Mouse (Mus musculus): ENCODE results near the gene Timm10b. TPM values are rescaled to one million over a fixed set of nuclear protein-coding genes. Genes with fewer than 3 reads are reported as not detected.
A peak's percentile ranks its signal among the peaks of the same experiment; 100 is the strongest.

Gene Timm10b
- 204 and 209 TPM in 2 replicates for polyA plus RNA-seq (2015; fragmentation: Nextera tagmentation; extraction: Ambion mirVana)

- H3K4me3 ChIP-seq (replicated peaks), result peak within 1 kb of the TSS; percentile 85
- H3K4me1 ChIP-seq, result peaks cover 32% of the 10 kb centered on the region
- H3K9me3 ChIP-seq (replicated peaks), result no peaks in the 10 kb centered on the region
- no peak for ATAC-seq (ENCODE audit: insufficient number of reproducible peaks, low FRiP score, low TSS enrichment, low read depth)
- WGBS, result 0% methylated on average over 2 of the region's 2 CpGs
- H3K9ac ChIP-seq, result peak within 1 kb of the TSS; percentile 92
- H3K36me3 ChIP-seq, result peaks cover 46% of the 10 kb centered on the region
- H3K4me2 ChIP-seq (replicated peaks), result peak within 1 kb of the TSS; percentile 86
- H3K27me3 ChIP-seq, result no peaks in the 10 kb centered on the region
- H3K27ac ChIP-seq (replicated peaks), result peak within 1 kb of the TSS; percentile 95
Observed at GRCm38 (mm10) chr7:105639756-105640155, at the start of gene Timm10b. Timm10b (plus strand) TSS chr7:105640056.

- no peaks in the 10 kb centered on the region for H3K4me1 ChIP-seq
- no peaks in the 10 kb centered on the region for H3K27me3 ChIP-seq
- WGBS, result 30% methylated on average over 7 of the region's 7 CpGs
- H3K4me3 ChIP-seq (replicated peaks), result no peak overlapping the region
- ATAC-seq (ENCODE audit: insufficient number of reproducible peaks, low FRiP score, low TSS enrichment, low read depth), result no peak
- H3K9me3 ChIP-seq (replicated peaks), result no peaks in the 10 kb centered on the region
- no peak overlapping the region for H3K9ac ChIP-seq
- no peaks in the 10 kb centered on the region for H3K36me3 ChIP-seq
- H3K27ac ChIP-seq (replicated peaks), result no peak overlapping the region
- no peak overlapping the region for H3K4me2 ChIP-seq (replicated peaks)
Observed at GRCm38 (mm10) chr7:105590097-105590496, 49.8 kb upstream of the Timm10b start.

GRCm38 (mm10) chr7:105602860-105603623, 36.8 kb upstream of the Timm10b start:
- H3K4me1 ChIP-seq, result no peaks in the 10 kb centered on the region
- H3K36me3 ChIP-seq, result no peaks in the 10 kb centered on the region
- H3K4me3 ChIP-seq (replicated peaks), result no peak overlapping the region
- H3K4me2 ChIP-seq (replicated peaks), result no peak overlapping the region
- H3K9ac ChIP-seq, result no peak overlapping the region
- no peaks in the 10 kb centered on the region for H3K27me3 ChIP-seq
- peak; percentile 47; the same call in 1 of the 2 replicates for ATAC-seq (ENCODE audit: insufficient number of reproducible peaks, low FRiP score, low TSS enrichment, low read depth)
- 31% methylated on average over 9 of the region's 9 CpGs for WGBS
- no peak overlapping the region for H3K27ac ChIP-seq (replicated peaks)
- H3K9me3 ChIP-seq (replicated peaks), result no peaks in the 10 kb centered on the region

GRCm38 (mm10) chr7:105608467-105608866, 31.4 kb upstream of the Timm10b start:
- Histone ChIP-seq H3K4me1 (no peaks in the 10 kb centered on the region), H3K4me2 (replicated peaks) (no peak overlapping the region), H3K27ac (replicated peaks) (no peak overlapping the region), H3K36me3 (peaks cover 41% of the 10 kb centered on the region), H3K4me3 (replicated peaks) (no peak overlapping the region), H3K9me3 (replicated peaks) (no peaks in the 10 kb centered on the region), H3K9ac (no peak overlapping the region), H3K27me3 (no peaks in the 10 kb centered on the region)
- 88% methylated on average over 3 of the region's 3 CpGs for WGBS
- no peak for ATAC-seq (ENCODE audit: insufficient number of reproducible peaks, low FRiP score, low TSS enrichment, low read depth)

- Histone ChIP-seq H3K4me2 (replicated peaks) (no peak overlapping the region), H3K9me3 (replicated peaks) (no peaks in the 10 kb centered on the region), H3K4me3 (replicated peaks) (no peak overlapping the region), H3K27ac (replicated peaks) (no peak overlapping the region), H3K4me1 (no peaks in the 10 kb centered on the region), H3K36me3 (peaks cover 74% of the 10 kb centered on the region), H3K9ac (no peak overlapping the region), H3K27me3 (no peaks in the 10 kb centered on the region)
- no peak for ATAC-seq (ENCODE audit: insufficient number of reproducible peaks, low FRiP score, low TSS enrichment, low read depth)
- WGBS, result 81% methylated on average over 1 of the region's 1 CpGs
Observed at GRCm38 (mm10) chr7:105611767-105612166, 28.1 kb upstream of the Timm10b start.

GRCm38 (mm10) chr7:105614400-105614799, 25.5 kb upstream of the Timm10b start:
- Histone ChIP-seq H3K4me3 (replicated peaks) (no peak overlapping the region), H3K4me2 (replicated peaks) (no peak overlapping the region), H3K36me3 (peaks cover 97% of the 10 kb centered on the region), H3K9ac (no peak overlapping the region), H3K9me3 (replicated peaks) (no peaks in the 10 kb centered on the region), H3K27me3 (no peaks in the 10 kb centered on the region), H3K4me1 (no peaks in the 10 kb centered on the region), H3K27ac (replicated peaks) (no peak overlapping the region)
- no peak for ATAC-seq (ENCODE audit: insufficient number of reproducible peaks, low FRiP score, low TSS enrichment, low read depth)
- 100% methylated on average over 1 of the region's 1 CpGs for WGBS

GRCm38 (mm10) chr7:105615720-105616119, 24.1 kb upstream of the Timm10b start:
- no peak overlapping the region for H3K4me3 ChIP-seq (replicated peaks)
- H3K4me1 ChIP-seq, result no peaks in the 10 kb centered on the region
- no peaks in the 10 kb centered on the region for H3K27me3 ChIP-seq
- H3K9ac ChIP-seq, result no peak overlapping the region
- no peak overlapping the region for H3K27ac ChIP-seq (replicated peaks)
- no peak overlapping the region for H3K4me2 ChIP-seq (replicated peaks)
- H3K9me3 ChIP-seq (replicated peaks), result no peaks in the 10 kb centered on the region
- WGBS, result 77% methylated on average over 1 of the region's 1 CpGs
- no peak for ATAC-seq (ENCODE audit: insufficient number of reproducible peaks, low FRiP score, low TSS enrichment, low read depth)
- H3K36me3 ChIP-seq, result peaks cover 99% of the 10 kb centered on the region

GRCm38 (mm10) chr7:105616561-105616960, 23.3 kb upstream of the Timm10b start:
- H3K4me1 ChIP-seq, result 0 out of 2 replicates have a peak, but pooled peaks cover 2% of the 10 kb centered on the region
- H3K4me3 ChIP-seq (replicated peaks), result no peak overlapping the region
- no peak overlapping the region for H3K27ac ChIP-seq (replicated peaks)
- ATAC-seq (ENCODE audit: insufficient number of reproducible peaks, low FRiP score, low TSS enrichment, low read depth), result no peak
- H3K9ac ChIP-seq, result no peak overlapping the region
- H3K4me2 ChIP-seq (replicated peaks), result no peak overlapping the region
- no peaks in the 10 kb centered on the region for H3K27me3 ChIP-seq
- WGBS, result 79% methylated on average over 6 of the region's 6 CpGs
- H3K36me3 ChIP-seq, result peaks cover 94% of the 10 kb centered on the region
- H3K9me3 ChIP-seq (replicated peaks), result no peaks in the 10 kb centered on the region

GRCm38 (mm10) chr7:105617810-105618209, 22.0 kb upstream of the Timm10b start:
- Histone ChIP-seq H3K4me2 (replicated peaks) (no peak overlapping the region), H3K4me1 (0 out of 2 replicates have a peak, but pooled peaks cover 8% of the 10 kb centered on the region), H3K9ac (no peak overlapping the region), H3K9me3 (replicated peaks) (no peaks in the 10 kb centered on the region), H3K36me3 (peaks cover 81% of the 10 kb centered on the region), H3K4me3 (replicated peaks) (no peak overlapping the region), H3K27ac (replicated peaks) (no peak overlapping the region), H3K27me3 (no peaks in the 10 kb centered on the region)
- no peak for ATAC-seq (ENCODE audit: insufficient number of reproducible peaks, low FRiP score, low TSS enrichment, low read depth)
- 96% methylated on average over 22 of the region's 22 CpGs for WGBS

- Histone ChIP-seq H3K9ac (no peak overlapping the region), H3K4me2 (replicated peaks) (no peak overlapping the region), H3K27ac (replicated peaks) (no peak overlapping the region), H3K36me3 (peaks cover 77% of the 10 kb centered on the region), H3K4me3 (replicated peaks) (no peak overlapping the region), H3K9me3 (replicated peaks) (no peaks in the 10 kb centered on the region), H3K4me1 (0 out of 2 replicates have a peak, but pooled peaks cover 8% of the 10 kb centered on the region), H3K27me3 (no peaks in the 10 kb centered on the region)
- ATAC-seq (ENCODE audit: insufficient number of reproducible peaks, low FRiP score, low TSS enrichment, low read depth), result no peak
- 59% methylated on average over 3 of the region's 3 CpGs for WGBS
Observed at GRCm38 (mm10) chr7:105619701-105620100, 20.2 kb upstream of the Timm10b start.

GRCm38 (mm10) chr7:105621053-105621452, 18.8 kb upstream of the Timm10b start:
- no peak overlapping the region for H3K4me3 ChIP-seq (replicated peaks)
- no peak overlapping the region for H3K9ac ChIP-seq
- H3K27me3 ChIP-seq, result no peaks in the 10 kb centered on the region
- no peak for ATAC-seq (ENCODE audit: insufficient number of reproducible peaks, low FRiP score, low TSS enrichment, low read depth)
- H3K9me3 ChIP-seq (replicated peaks), result no peaks in the 10 kb centered on the region
- H3K27ac ChIP-seq (replicated peaks), result peak overlapping the region; percentile 68; the same call in 1 of the 2 replicates
- H3K4me1 ChIP-seq, result 0 out of 2 replicates have a peak, but pooled peaks cover 8% of the 10 kb centered on the region
- H3K4me2 ChIP-seq (replicated peaks), result no peak overlapping the region
- H3K36me3 ChIP-seq, result peaks cover 70% of the 10 kb centered on the region
- 69% methylated on average over 4 of the region's 4 CpGs for WGBS
